Mouse (Mus musculus) cortical plate, adult 2 months (tissue): ENCODE measurements around the gene Atp6v1c2.

Experiments used
- CTCF ChIP-seq: fragments of 200-500 bp; IDR thresholded peaks from 2 replicates; pipeline ENCODE4 v1.5.1; 2011; ENCODE audit warnings: mild to moderate bottlenecking, control low read depth, low read length; ENCODE audit not compliant: insufficient read depth; ENCODE audit errors: extremely low read depth
- POLR2A ChIP-seq: fragments of 200-500 bp; IDR thresholded peaks from 2 replicates; pipeline ENCODE4 v1.6.1; 2011; ENCODE audit warnings: mild to moderate bottlenecking, low read length, control low read depth; ENCODE audit not compliant: insufficient read depth; ENCODE audit errors: extremely low read depth

GRCm38 (mm10) chr12:17366981-17367380 is 37.8 kb upstream of the Atp6v1c2 start:
- TF ChIP-seq CTCF (peak; percentile 81), POLR2A (no peak)
